Mouse (Mus musculus) hematopoietic stem cell, adult 5-6 weeks (primary cell): ENCODE results near the gene Cyp17a1. TPM values are rescaled to one million over a fixed set of nuclear protein-coding genes. Genes with fewer than 3 reads are reported as not detected.

Source experiments
- ATAC-seq, 2 experiments: fragments of 125-278 bp in 1 of 2; replicated peaks in 1 of 2; 2 replicates each; pipeline ENCODE4 v1.8.0; 2016 to 2017; ENCODE audit warnings: inconsistent platforms in 2 of 2, mild to moderate bottlenecking in 2 of 2, moderate number of reproducible peaks in 2 of 2, low read depth in 1 of 2, moderate TSS enrichment in 1 of 2; ENCODE audit not compliant: low FRiP score in 2 of 2, poor library complexity in 2 of 2, severe bottlenecking in 2 of 2, insufficient read depth in 1 of 2, low TSS enrichment in 1 of 2
- total RNA-seq: library from RNA; stranded (forward); fragments of 172-1452, 232-1000 nt; gene quantifications from 2 replicates; pipeline ENCODE4 v1.2.3, GENCODE M21; 2017

The Cyp17a1 gene
- total RNA-seq, 1 experiment from 2014 or later = not detected

GRCm38 (mm10) chr19:46689460-46690372 lies 16.7 kb upstream of the Cyp17a1 start, which contains the start of gene Borcs7:
Borcs7 (plus strand) TSS chr19:46689906.
- peak; percentile 94 to 96 for ATAC-seq

- no peak for ATAC-seq
These were observed 6.9 kb upstream of the Cyp17a1 start for GRCm38 (mm10) chr19:46679720-46680383.

DNA sequence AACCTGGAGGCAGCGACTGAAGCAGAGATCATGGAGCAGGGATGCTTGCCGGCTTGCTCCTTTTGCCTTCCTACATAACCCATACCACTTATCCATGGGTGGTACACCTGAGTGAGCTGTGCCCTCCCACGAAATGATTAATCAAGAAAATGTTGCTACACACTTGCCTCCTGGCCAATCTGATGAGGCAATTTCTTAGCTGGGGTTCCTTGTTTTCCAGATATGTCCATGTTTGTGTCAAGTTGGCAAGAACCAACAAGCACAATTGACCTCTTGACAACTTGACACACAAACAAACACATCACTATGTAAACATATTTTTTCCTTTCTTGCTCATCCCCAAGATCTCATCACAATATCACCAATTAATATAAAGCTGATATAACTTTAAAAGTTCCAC lies 2.7 kb upstream of the Cyp17a1 start:
- no peak for ATAC-seq

GRCm38 (mm10) chr19:46670691-46671090 lies 2.3 kb downstream of the Cyp17a1 start:
- peak; percentile 65 to 77; a peak in 3 of 4 replicates for ATAC-seq

GRCm38 (mm10) chr19:46669802-46670201 lies 3.2 kb downstream of the Cyp17a1 start:
- no peak for ATAC-seq

DNA sequence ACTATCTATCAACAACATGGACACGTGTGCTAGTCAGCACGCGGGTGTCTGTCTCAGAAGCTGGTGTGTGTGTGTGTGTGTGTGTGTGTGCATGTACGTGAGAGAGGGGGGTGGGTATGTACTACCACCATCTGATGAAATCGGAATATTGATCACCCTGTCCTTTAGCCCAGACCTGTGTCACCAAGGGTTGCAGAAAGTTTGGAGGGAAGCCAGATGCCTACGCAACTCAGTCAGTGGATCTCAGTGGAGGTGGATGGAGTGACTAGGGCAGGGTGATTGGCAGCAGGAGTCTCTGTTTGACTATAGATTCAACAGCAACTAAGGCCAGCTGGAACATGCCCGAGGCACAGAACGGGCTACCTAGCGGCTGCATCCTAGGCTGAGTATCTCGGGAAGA lies 4.7 kb downstream of the Cyp17a1 start:
- no peak for ATAC-seq

DNA sequence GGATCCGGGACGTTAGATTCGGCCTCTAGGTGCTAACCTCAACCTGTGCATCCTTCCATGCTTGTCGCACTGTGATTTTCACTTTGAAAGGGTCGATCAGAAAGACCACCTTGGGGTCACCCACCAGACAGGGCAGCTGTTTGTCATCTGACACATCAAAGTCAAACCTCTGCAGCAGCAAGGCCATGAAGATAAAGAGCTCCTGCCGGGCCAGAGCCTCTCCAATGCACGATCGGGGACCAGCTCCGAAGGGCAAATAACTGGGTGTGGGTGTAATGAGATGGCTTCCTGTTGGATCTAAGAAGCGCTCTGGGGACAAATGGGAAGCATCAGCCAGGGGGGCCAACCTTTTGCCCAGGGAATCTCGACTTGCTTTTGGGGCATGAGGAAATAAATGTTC lies 5.7 kb downstream of the Cyp17a1 start:
- no peak for ATAC-seq

DNA sequence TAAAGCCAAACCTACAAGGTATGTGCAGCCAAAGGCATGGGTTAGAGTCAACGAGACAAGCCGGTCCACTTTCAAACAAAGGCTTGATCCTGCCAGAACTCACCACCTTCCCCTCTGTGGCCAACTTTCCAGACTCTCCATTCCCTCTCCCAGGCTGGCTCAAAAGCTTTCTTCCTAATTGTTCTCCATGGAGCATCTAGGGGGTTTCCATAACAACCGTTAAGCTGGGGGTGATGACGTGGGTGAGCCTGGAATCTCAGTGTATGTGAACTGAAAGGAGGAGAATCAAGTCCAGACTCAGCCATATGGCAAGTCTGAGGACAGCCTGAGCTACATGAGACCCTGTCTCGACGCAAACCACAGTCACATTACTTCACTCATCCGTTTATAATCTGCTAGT lies 7.5 kb downstream of the Cyp17a1 start:
- no peak for ATAC-seq

GRCm38 (mm10) chr19:46662784-46663183 lies 10.2 kb downstream of the Cyp17a1 start:
- ATAC-seq = no peak

DNA sequence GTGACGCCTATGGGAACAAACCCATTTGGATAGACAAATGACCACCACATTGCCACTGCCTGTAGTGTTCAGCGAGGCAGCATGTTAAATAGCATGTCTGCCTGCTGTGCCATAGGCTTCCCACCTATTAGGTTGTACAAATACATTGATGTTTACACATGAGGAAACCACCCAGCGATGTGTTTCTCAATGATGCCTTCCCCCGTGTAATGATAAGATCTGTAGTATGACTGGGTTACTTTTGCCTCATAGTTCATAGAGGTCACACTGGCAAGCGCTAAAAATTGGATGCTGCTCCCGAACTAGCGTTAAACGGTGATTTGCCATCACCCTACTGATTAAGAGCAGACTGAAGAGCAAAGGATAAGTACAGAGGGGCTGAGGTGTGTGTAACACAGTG lies 10.8 kb downstream of the Cyp17a1 start:
- no peak for ATAC-seq

GRCm38 (mm10) chr19:46661511-46661910 lies 11.5 kb downstream of the Cyp17a1 start:
- no peak for ATAC-seq

- no peak for ATAC-seq
These were observed 14.1 kb downstream of the Cyp17a1 start for GRCm38 (mm10) chr19:46658851-46659250.

DNA sequence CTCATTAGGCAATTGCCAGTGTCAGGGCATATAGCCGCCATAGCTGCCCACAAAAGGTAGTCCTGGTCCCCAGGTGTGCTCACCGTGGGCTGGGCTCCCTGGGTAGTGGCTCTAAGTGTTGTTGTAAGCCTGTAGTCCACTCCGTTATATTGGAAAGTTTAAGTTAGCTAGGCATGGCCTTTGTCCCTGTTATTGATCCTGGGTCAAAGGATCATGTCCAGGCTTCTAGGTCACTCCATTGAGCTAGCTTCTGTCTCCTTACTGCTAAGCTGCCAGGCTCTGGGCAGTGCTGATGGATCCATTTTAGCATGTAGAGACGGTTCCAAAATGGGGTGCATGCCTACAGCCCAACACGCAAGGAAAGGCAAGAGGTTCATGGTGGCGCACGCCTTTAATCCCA lies 14.6 kb downstream of the Cyp17a1 start:
- no peak for ATAC-seq

GRCm38 (mm10) chr19:46657339-46658020 lies 15.5 kb downstream of the Cyp17a1 start:
- ATAC-seq = no peak

DNA sequence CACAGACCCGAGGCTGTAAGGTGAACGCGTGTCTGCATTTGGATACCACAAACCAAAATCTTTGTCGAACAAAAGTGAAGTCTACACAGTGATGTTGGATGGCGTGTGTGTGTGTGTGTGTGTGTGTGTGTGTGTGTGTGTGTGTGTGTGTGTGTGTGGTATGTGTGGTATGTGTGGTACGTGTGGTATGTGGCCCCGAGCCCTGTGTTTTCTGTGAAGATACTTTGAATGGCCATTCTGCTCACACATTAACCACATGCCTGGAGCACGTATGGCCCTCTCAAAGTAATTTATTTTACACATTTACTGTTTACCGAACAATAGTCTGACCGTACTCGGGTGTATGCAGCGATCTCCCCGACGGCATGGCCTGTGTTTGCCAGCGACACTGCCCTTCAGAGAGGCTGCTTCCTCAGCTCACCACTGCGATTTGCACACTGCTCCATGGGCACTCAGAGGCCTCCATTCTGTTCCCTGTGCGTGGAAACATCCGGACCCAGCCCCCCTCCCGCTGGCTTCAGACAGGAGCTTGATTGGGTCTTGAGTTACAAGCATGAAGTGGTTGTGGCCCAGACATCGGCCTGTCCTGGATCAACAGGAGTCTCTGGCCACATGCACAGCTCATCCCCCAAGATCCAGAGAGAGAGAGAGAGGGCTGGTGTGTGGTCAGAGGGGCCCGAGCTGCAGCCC lies 16.7 kb downstream of the Cyp17a1 start:
- ATAC-seq = no peak

DNA sequence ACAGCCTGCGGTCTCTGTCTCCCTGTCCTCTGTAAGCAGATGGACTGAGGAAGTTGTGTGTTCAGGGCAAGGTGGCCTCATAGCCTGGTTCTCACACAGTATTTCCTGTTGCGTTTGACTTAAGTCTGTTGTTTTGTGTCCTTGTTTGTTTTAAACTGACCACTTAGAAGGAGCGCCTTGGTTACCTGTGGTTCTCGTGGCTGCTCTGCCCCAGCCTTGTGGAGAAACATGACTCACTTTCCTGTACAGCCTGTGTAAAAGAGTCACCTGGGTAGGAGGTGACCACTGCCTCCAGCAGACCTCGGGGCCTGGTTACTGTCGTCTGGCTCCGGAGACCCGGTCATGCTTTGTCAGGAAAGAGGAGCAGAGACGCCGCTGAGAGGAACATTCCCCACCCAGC lies 17.3 kb downstream of the Cyp17a1 start:
- ATAC-seq = no peak

GRCm38 (mm10) chr19:46653616-46654235 lies 19.2 kb downstream of the Cyp17a1 start:
- ATAC-seq = peak; percentile 68 to 77
